Mouse (Mus musculus) spleen, adult 2 months (tissue): ENCODE data around the gene Nrl.

Experiments
- CTCF ChIP-seq: fragments of 200-500 bp; IDR thresholded peaks from 2 replicates; pipeline ENCODE4 v1.5.1; 2011; ENCODE audit warnings: mild to moderate bottlenecking, inconsistent platforms; ENCODE audit not compliant: insufficient read depth, insufficient read length, insufficient replicate concordance; ENCODE audit errors: extremely low read depth
- POLR2A ChIP-seq: fragments of 200-500 bp; IDR thresholded peaks from 2 replicates; pipeline ENCODE4 v1.6.1; 2011; ENCODE audit warnings: low read depth, low read length, inconsistent platforms

GRCm38 (mm10) chr14:55475654-55476053, 49.1 kb downstream of the Nrl start:
- TF ChIP-seq CTCF (no peak), POLR2A (no peak)
